Mouse (Mus musculus): ENCODE results near the gene Mrnip. TPM values are rescaled to one million over a fixed set of nuclear protein-coding genes. Genes with fewer than 3 reads are reported as not detected.

Mrnip gene
- polyA plus RNA-seq, 1 experiment, result 3.7 TPM

- H3K36me3 ChIP-seq (replicated peaks; ENCODE audit: low read length), result peaks cover 50% of the 10 kb centered on the region
- no peaks in the 10 kb centered on the region for H3K9me3 ChIP-seq
- H3K4me1 ChIP-seq, result peaks cover 72% of the 10 kb centered on the region
- TF ChIP-seq FLI1 (IDR thresholded peaks at IDR 0.05; ENCODE audit: low read length), result no peak
- no peak for TF ChIP-seq GATA1 (IDR thresholded peaks at IDR 0.05; ENCODE audit: borderline replicate concordance, low read length)
- peak overlapping the region; percentile 53 for H3K4me3 ChIP-seq (replicated peaks)
- H3K27me3 ChIP-seq (replicated peaks), result no peaks in the 10 kb centered on the region
Observed at GRCm38 (mm10) chr11:50178532-50179488, 4.6 kb downstream of the Mrnip start.

- no peak overlapping the region for H3K4me3 ChIP-seq (replicated peaks)
- no peaks in the 10 kb centered on the region for H3K27me3 ChIP-seq (replicated peaks)
- no peak for TF ChIP-seq GATA1 (IDR thresholded peaks at IDR 0.05; ENCODE audit: borderline replicate concordance, low read length)
- TF ChIP-seq FLI1 (IDR thresholded peaks at IDR 0.05; ENCODE audit: low read length), result no peak
- peaks cover 64% of the 10 kb centered on the region for H3K4me1 ChIP-seq
- peaks cover 61% of the 10 kb centered on the region for H3K36me3 ChIP-seq (replicated peaks; ENCODE audit: low read length)
- H3K9me3 ChIP-seq, result no peaks in the 10 kb centered on the region
Observed at GRCm38 (mm10) chr11:50180478-50181231, 6.4 kb downstream of the Mrnip start.

- H3K4me1 ChIP-seq, result peaks cover 47% of the 10 kb centered on the region
- H3K27me3 ChIP-seq (replicated peaks), result no peaks in the 10 kb centered on the region
- peaks cover 57% of the 10 kb centered on the region for H3K36me3 ChIP-seq (replicated peaks; ENCODE audit: low read length)
- no peaks in the 10 kb centered on the region for H3K9me3 ChIP-seq
- TF ChIP-seq GATA1 (IDR thresholded peaks at IDR 0.05; ENCODE audit: borderline replicate concordance, low read length) (no peak), FLI1 (IDR thresholded peaks at IDR 0.05; ENCODE audit: low read length) (no peak)
- H3K4me3 ChIP-seq (replicated peaks), result peak overlapping the region; percentile 24
Observed at GRCm38 (mm10) chr11:50182702-50183101, 8.5 kb downstream of the Mrnip start.

- Histone ChIP-seq H3K4me3 (replicated peaks) (no peak overlapping the region), H3K4me1 (peaks cover 39% of the 10 kb centered on the region), H3K9me3 (no peaks in the 10 kb centered on the region), H3K36me3 (replicated peaks; ENCODE audit: low read length) (peaks cover 42% of the 10 kb centered on the region), H3K27me3 (replicated peaks) (no peaks in the 10 kb centered on the region)
- no peak for TF ChIP-seq GATA1 (IDR thresholded peaks at IDR 0.05; ENCODE audit: borderline replicate concordance, low read length)
- TF ChIP-seq FLI1 (IDR thresholded peaks at IDR 0.05; ENCODE audit: low read length), result no peak
Observed at GRCm38 (mm10) chr11:50184788-50185187, 10.5 kb downstream of the Mrnip start.

- TF ChIP-seq GATA1 (IDR thresholded peaks at IDR 0.05; ENCODE audit: borderline replicate concordance, low read length), result no peak
- TF ChIP-seq FLI1 (IDR thresholded peaks at IDR 0.05; ENCODE audit: low read length), result no peak
- peaks cover 43% of the 10 kb centered on the region for H3K36me3 ChIP-seq (replicated peaks; ENCODE audit: low read length)
- peaks cover 38% of the 10 kb centered on the region for H3K4me1 ChIP-seq
- no peaks in the 10 kb centered on the region for H3K9me3 ChIP-seq
- no peak overlapping the region for H3K4me3 ChIP-seq (replicated peaks)
- no peaks in the 10 kb centered on the region for H3K27me3 ChIP-seq (replicated peaks)
Observed at GRCm38 (mm10) chr11:50188682-50189081, 14.4 kb downstream of the Mrnip start.

- H3K9me3 ChIP-seq, result no peaks in the 10 kb centered on the region
- H3K4me1 ChIP-seq, result peaks cover 42% of the 10 kb centered on the region
- peaks cover 46% of the 10 kb centered on the region for H3K36me3 ChIP-seq (replicated peaks; ENCODE audit: low read length)
- no peak for TF ChIP-seq GATA1 (IDR thresholded peaks at IDR 0.05; ENCODE audit: borderline replicate concordance, low read length)
- TF ChIP-seq FLI1 (IDR thresholded peaks at IDR 0.05; ENCODE audit: low read length), result no peak
- no peak overlapping the region for H3K4me3 ChIP-seq (replicated peaks)
- no peaks in the 10 kb centered on the region for H3K27me3 ChIP-seq (replicated peaks)
Observed at GRCm38 (mm10) chr11:50190362-50190761, 16.1 kb downstream of the Mrnip start.

GRCm38 (mm10) chr11:50192278-50192677 is 18.0 kb downstream of the Mrnip start:
- peaks cover 52% of the 10 kb centered on the region for H3K4me1 ChIP-seq
- peaks cover 55% of the 10 kb centered on the region for H3K36me3 ChIP-seq (replicated peaks; ENCODE audit: low read length)
- no peaks in the 10 kb centered on the region for H3K27me3 ChIP-seq (replicated peaks)
- H3K9me3 ChIP-seq, result no peaks in the 10 kb centered on the region
- H3K4me3 ChIP-seq (replicated peaks), result no peak overlapping the region
- TF ChIP-seq GATA1 (IDR thresholded peaks at IDR 0.05; ENCODE audit: borderline replicate concordance, low read length) (no peak), FLI1 (IDR thresholded peaks at IDR 0.05; ENCODE audit: low read length) (no peak)

GRCm38 (mm10) chr11:50194070-50194469 is 19.8 kb downstream of the Mrnip start:
- Histone ChIP-seq H3K4me1 (peaks cover 43% of the 10 kb centered on the region), H3K27me3 (replicated peaks) (no peaks in the 10 kb centered on the region), H3K4me3 (replicated peaks) (no peak overlapping the region), H3K36me3 (replicated peaks; ENCODE audit: low read length) (peaks cover 62% of the 10 kb centered on the region), H3K9me3 (no peaks in the 10 kb centered on the region)
- no peak for TF ChIP-seq GATA1 (IDR thresholded peaks at IDR 0.05; ENCODE audit: borderline replicate concordance, low read length)
- no peak for TF ChIP-seq FLI1 (IDR thresholded peaks at IDR 0.05; ENCODE audit: low read length)

- Histone ChIP-seq H3K9me3 (no peaks in the 10 kb centered on the region), H3K36me3 (replicated peaks; ENCODE audit: low read length) (peaks cover 70% of the 10 kb centered on the region)
- TF ChIP-seq FLI1 (IDR thresholded peaks at IDR 0.05; ENCODE audit: low read length) (no peak), GATA1 (IDR thresholded peaks at IDR 0.05; ENCODE audit: borderline replicate concordance, low read length) (no peak)
Observed at GRCm38 (mm10) chr11:50194793-50195192, 20.5 kb downstream of the Mrnip start.

GRCm38 (mm10) chr11:50197500-50197899 is 23.3 kb downstream of the Mrnip start:
- Histone ChIP-seq H3K4me1 (peaks cover 22% of the 10 kb centered on the region), H3K27me3 (replicated peaks) (no peaks in the 10 kb centered on the region), H3K9me3 (no peaks in the 10 kb centered on the region), H3K36me3 (replicated peaks; ENCODE audit: low read length) (peaks cover 83% of the 10 kb centered on the region), H3K4me3 (replicated peaks) (no peak overlapping the region)
- no peak for TF ChIP-seq FLI1 (IDR thresholded peaks at IDR 0.05; ENCODE audit: low read length)
- no peak for TF ChIP-seq GATA1 (IDR thresholded peaks at IDR 0.05; ENCODE audit: borderline replicate concordance, low read length)

More at GRCm38 (mm10) chr11:50194793-50195192, 20.5 kb downstream of the Mrnip start:
- H3K4me1 ChIP-seq, result peaks cover 43% of the 10 kb centered on the region
- H3K27me3 ChIP-seq (replicated peaks), result no peaks in the 10 kb centered on the region
- no peak overlapping the region for H3K4me3 ChIP-seq (replicated peaks)
